Mouse (Mus musculus) midbrain, embryonic 16.5 days (tissue): Measurements from ENCODE around the gene Zmym3. TPM values are rescaled to one million over a fixed set of nuclear protein-coding genes. Genes with fewer than 3 reads are reported as not detected.

Experiments
- polyA plus RNA-seq: library from polyadenylated mRNA; unstranded; fragments of >200 nt; fragmentation: Nextera tagmentation; extraction: Ambion mirVana; gene quantifications from 2 replicates; pipeline ENCODE4 v1.2.1, GENCODE M21; 2015

Zmym3 gene
- polyA plus RNA-seq, 1 experiment from 2014 or later: 119 TPM

Other genes with a start within 250 kb of the Zmym3 start
- gene Snx12, start 198.3 kb downstream of the Zmym3 start, polyA plus RNA-seq: 47.9 and 49.5 TPM in 2 replicates
- 0.57 and 0.65 TPM in 2 replicates for gene Foxo4, start 166.3 kb downstream of the Zmym3 start, polyA plus RNA-seq
- gene Gm614, start 156.9 kb downstream of the Zmym3 start, polyA plus RNA-seq: not detected in 2 replicates
- 5.6 and 5.7 TPM in 2 replicates for gene Il2rg, start 152.6 kb downstream of the Zmym3 start, polyA plus RNA-seq
- not detected in 2 replicates for gene Gm20489, start 151.8 kb downstream of the Zmym3 start, polyA plus RNA-seq
- 24.4 and 26.0 TPM in 2 replicates for gene Med12, start 146.8 kb downstream of the Zmym3 start, polyA plus RNA-seq
- 90.9 and 94.7 TPM in 2 replicates for gene Nlgn3, start 121.7 kb downstream of the Zmym3 start, polyA plus RNA-seq
- gene Gjb1, start 44.5 kb downstream of the Zmym3 start, polyA plus RNA-seq: 1.3 TPM in 2 replicates
- 292 and 324 TPM in 2 replicates for gene Nono, start 8.5 kb upstream of the Zmym3 start, polyA plus RNA-seq
- gene Itgb1bp2, start 28.2 kb upstream of the Zmym3 start, polyA plus RNA-seq: 1.2 and 2.1 TPM in 2 replicates
- 16.0 and 17.1 TPM in 2 replicates for gene Taf1, start 111.9 kb upstream of the Zmym3 start, polyA plus RNA-seq
- gene Ogt, start 219.2 kb upstream of the Zmym3 start, polyA plus RNA-seq: 205 and 217 TPM in 2 replicates